Mouse (Mus musculus): ENCODE results near the gene 1700028K03Rik.

GRCm38 (mm10) chr5:107497519-107498501, 36.7 kb upstream of the 1700028K03Rik start:
- TF ChIP-seq TAL1 (IDR thresholded peaks at IDR 0.05; ENCODE audit: low read length) (no peak), MAX (IDR thresholded peaks at IDR 0.05; ENCODE audit: low read length) (no peak), RCOR1 (IDR thresholded peaks at IDR 0.05; ENCODE audit: low read depth, low read length) (no peak), GABPA (IDR thresholded peaks at IDR 0.05; ENCODE audit: low read depth, low read length) (no peak), MAFK (IDR thresholded peaks at IDR 0.05; ENCODE audit: borderline replicate concordance, low read depth, low read length) (no peak), POLR2A (IDR thresholded peaks at IDR 0.05; ENCODE audit: control insufficient read depth in 1 of 2, insufficient read depth in 1 of 2, low read depth in 1 of 2, low read length in 2 of 2, poor library complexity in 1 of 2) (no peak), MYC (IDR thresholded peaks at IDR 0.05; ENCODE audit: low read depth, low read length) (no peak), CTCF (IDR thresholded peaks at IDR 0.05 in 2 of 3, conservative IDR thresholded peaks at IDR 0.05 in 1 of 3; ENCODE audit: control insufficient read depth in 1 of 3, insufficient read depth in 1 of 3, low read depth in 2 of 3, low read length in 3 of 3, poor library complexity in 1 of 3, severe bottlenecking in 1 of 3) (no peak), TCF12 (IDR thresholded peaks at IDR 0.05; ENCODE audit: low read depth, low read length) (no peak)

Measured in MEL (cell line).